Mouse (Mus musculus) brain, adult 10 weeks (tissue): ENCODE data around the gene Pyurf. TPM values are rescaled to one million over a fixed set of nuclear protein-coding genes. Genes with fewer than 3 reads are reported as not detected.

Experiments
- polyA plus RNA-seq: library from polyadenylated mRNA; stranded (reverse); fragments of 350-450 nt; fragmentation: Illumina TruSeq; extraction: RNeasy Lipid Tissue Mini Kit (QIAGEN cat#74804); gene quantifications from one replicate; pipeline ENCODE4 v1.2.3, GENCODE M21; 2015; ENCODE audit warnings: low read depth, low replicate concordance

Gene Pyurf
- 20.8 TPM for polyA plus RNA-seq

DNA sequence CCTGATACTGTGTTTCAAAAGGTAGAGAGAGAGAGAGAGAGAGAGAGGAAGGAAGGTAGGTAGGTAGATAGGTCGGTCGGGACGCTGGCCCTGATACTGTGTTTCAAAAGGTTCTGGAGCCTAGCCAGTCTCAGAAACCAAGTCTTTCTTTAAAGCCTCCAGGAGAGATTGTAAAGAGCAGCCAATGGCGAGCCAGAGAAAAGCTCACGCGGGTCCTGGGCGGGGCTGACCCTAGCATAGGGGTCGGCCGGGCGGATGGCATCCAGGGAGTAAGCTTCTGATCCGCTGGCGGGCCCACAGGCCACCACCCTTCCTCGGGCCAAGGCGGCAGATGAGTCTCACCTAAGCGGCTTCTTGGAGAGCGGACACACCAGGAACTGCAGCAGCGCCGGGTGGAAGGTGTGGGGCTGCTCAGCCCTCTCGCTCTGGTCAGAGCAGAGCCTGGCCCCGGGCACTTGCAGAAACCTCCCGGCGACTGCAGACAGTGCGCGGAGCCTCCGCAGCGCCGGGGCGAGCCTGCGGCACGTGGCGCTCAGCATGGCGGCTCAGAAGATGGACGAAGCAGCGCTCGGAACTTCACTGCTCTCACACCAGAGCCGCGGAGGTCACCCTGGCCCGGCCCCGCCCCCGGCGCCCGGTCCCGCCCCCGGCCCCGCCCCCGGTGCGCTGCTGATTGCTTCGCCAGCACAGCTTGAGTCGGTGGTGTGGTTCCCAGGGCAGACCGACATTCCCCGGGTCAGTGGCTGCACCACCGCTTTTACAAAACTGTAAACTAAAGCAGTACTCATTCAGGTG is at the start of gene Pyurf:
TSS of gene Pyurf (minus strand) at position 612 of the 795 bp plus-strand sequence.

DNA sequence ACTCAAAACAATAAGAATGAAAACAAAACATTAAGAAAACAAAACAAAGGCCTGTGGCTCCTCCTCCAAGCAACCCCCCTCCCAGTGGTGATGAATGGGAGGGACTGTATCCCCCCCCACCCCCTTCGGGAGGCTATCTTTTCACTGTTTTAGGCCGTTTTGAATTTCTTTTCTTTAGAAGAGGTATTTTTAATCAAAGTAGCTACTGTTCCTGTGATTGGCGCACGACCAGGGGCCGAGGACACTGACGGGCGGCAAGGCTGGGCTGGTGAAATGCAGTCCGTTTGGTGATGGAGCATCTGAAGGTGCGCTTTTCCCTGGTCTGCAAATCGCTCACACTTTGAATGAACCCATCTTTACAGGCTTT is 10.5 kb upstream of the Pyurf start, which contains the start of gene Lancl2:
TSS of gene Lancl2 (plus strand) at position 165 of the 367 bp plus-strand sequence.

Other genes with a start within 250 kb of the Pyurf start
- 36.2 TPM for gene Ppm1k, start 156.6 kb downstream of the Pyurf start, polyA plus RNA-seq
- 10.3 TPM for gene Herc6, start 111.1 kb downstream of the Pyurf start, polyA plus RNA-seq
- gene Lancl2, start 10.5 kb upstream of the Pyurf start, polyA plus RNA-seq: 85.9 TPM
- gene Vopp1, start 133.1 kb upstream of the Pyurf start, polyA plus RNA-seq: 92.6 TPM
- gene Vmn1r21, start 158.3 kb upstream of the Pyurf start, polyA plus RNA-seq: not detected
- gene Vmn1r22, start 215.9 kb upstream of the Pyurf start, polyA plus RNA-seq: not detected
- not detected for gene Vmn1r23, start 234.8 kb upstream of the Pyurf start, polyA plus RNA-seq